Mouse (Mus musculus) layer of hippocampus, adult 8-10 months (tissue): ENCODE measurements at regions not wholly inside any gene's neighbourhood (a gene's known extent, or its start where the extent isn't known, plus 50 kb on each side); places are given as distances from the start of the nearest gene placed in this dataset.
A peak's percentile ranks its signal among the peaks of the same experiment; 100 is the strongest.
"Not testable (repeated sequence)": the region's sequence is repeated elsewhere in the genome, so short reads cannot be mapped to it uniquely, and the experiment has no call there.

Experiments
- DNase-seq, 2 experiments: peaks; one replicate each; pipeline ENCODE4 v3.0.0; 2022; ENCODE audit warnings: low spot score in 2 of 2

- no peak for DNase-seq
These were observed 255.6 kb upstream of the Pik3r1 start for GRCm38 (mm10) chr13:102023624-102024023.

GRCm38 (mm10) chr13:102025138-102025537, 257.1 kb upstream of the Pik3r1 start:
- no peak for DNase-seq

- not testable (repeated sequence) for DNase-seq
These were observed 257.5 kb upstream of the Pik3r1 start for GRCm38 (mm10) chr13:102025547-102025946.

GRCm38 (mm10) chr13:102031416-102031815, 263.4 kb upstream of the Pik3r1 start:
- DNase-seq: no peak

GRCm38 (mm10) chr13:102034484-102034883, 266.5 kb upstream of the Pik3r1 start:
- DNase-seq: no peak

GRCm38 (mm10) chr13:102036001-102036400, 268.0 kb upstream of the Pik3r1 start:
- peak in 1 of 2 experiments; percentile 8 for DNase-seq

- no peak for DNase-seq
These were observed 269.0 kb upstream of the Pik3r1 start for GRCm38 (mm10) chr13:102036819-102037624.

- no peak for DNase-seq
These were observed 292.2 kb upstream of the Pik3r1 start for GRCm38 (mm10) chr13:102060213-102060612.

GRCm38 (mm10) chr13:102064590-102065273, 296.7 kb upstream of the Pik3r1 start:
- DNase-seq: no peak

- DNase-seq: no peak
These were observed 297.2 kb upstream of the Pik3r1 start for GRCm38 (mm10) chr13:102065274-102065640.

- DNase-seq: no peak
These were observed 297.8 kb upstream of the Pik3r1 start for GRCm38 (mm10) chr13:102065796-102066195.

- no peak for DNase-seq
These were observed 302.7 kb upstream of the Pik3r1 start for GRCm38 (mm10) chr13:102070740-102071139.

- DNase-seq: no peak
These were observed 304.3 kb upstream of the Pik3r1 start for GRCm38 (mm10) chr13:102072366-102072765.

GRCm38 (mm10) chr13:102087766-102088165, 319.7 kb upstream of the Pik3r1 start:
- DNase-seq: no peak

- DNase-seq: no peak
These were observed 321.5 kb upstream of the Pik3r1 start for GRCm38 (mm10) chr13:102089551-102089950.

GRCm38 (mm10) chr13:102094193-102094592, 326.2 kb upstream of the Pik3r1 start:
- no peak for DNase-seq

- no peak for DNase-seq
These were observed 335.1 kb upstream of the Pik3r1 start for GRCm38 (mm10) chr13:102103161-102103560.

GRCm38 (mm10) chr13:102106188-102106587, 338.2 kb upstream of the Pik3r1 start:
- DNase-seq: no peak

- no peak for DNase-seq
These were observed 340.2 kb upstream of the Pik3r1 start for GRCm38 (mm10) chr13:102108204-102108603.

- DNase-seq: no peak
These were observed 340.9 kb upstream of the Pik3r1 start for GRCm38 (mm10) chr13:102108916-102109315.

- no peak for DNase-seq
These were observed 345.9 kb upstream of the Pik3r1 start for GRCm38 (mm10) chr13:102113941-102114340.

- DNase-seq: no peak
These were observed 354.3 kb upstream of the Pik3r1 start for GRCm38 (mm10) chr13:102122341-102122740.

GRCm38 (mm10) chr13:102127933-102128430, 360.0 kb upstream of the Pik3r1 start:
- no peak for DNase-seq
